Mouse (Mus musculus) kidney, adult 8-10 months (tissue): ENCODE measurements around the gene H2-Aa.

Experiments used
- DNase-seq, 2 experiments: peaks; one replicate each; pipeline ENCODE4 v3.0.0; 2022

The H2-Aa gene

GRCm38 (mm10) chr17:34261502-34261901 is 26.1 kb downstream of the H2-Aa start:
- peak; percentile 81 to 83 for DNase-seq

GRCm38 (mm10) chr17:34260551-34260950 is 27.1 kb downstream of the H2-Aa start:
- DNase-seq = no peak

GRCm38 (mm10) chr17:34257594-34258375 is 29.8 kb downstream of the H2-Aa start, which contains the start of gene H2-Ab1:
Gene H2-Ab1 (plus strand): TSS chr17:34257689.
- DNase-seq = peak; percentile 69 to 88

GRCm38 (mm10) chr17:34256501-34256900 is 31.1 kb downstream of the H2-Aa start:
- DNase-seq = no peak

- no peak for DNase-seq
Observed at GRCm38 (mm10) chr17:34251666-34252065, 36.0 kb downstream of the H2-Aa start.

- DNase-seq = peak in 1 of 2 experiments; percentile 60
Observed at GRCm38 (mm10) chr17:34249878-34250277, 37.7 kb downstream of the H2-Aa start.

- no peak for DNase-seq
Observed at GRCm38 (mm10) chr17:34249361-34249760, 38.3 kb downstream of the H2-Aa start.

- no peak for DNase-seq
Observed at GRCm38 (mm10) chr17:34248764-34249163, 38.9 kb downstream of the H2-Aa start.

GRCm38 (mm10) chr17:34247047-34247446 is 40.6 kb downstream of the H2-Aa start:
- DNase-seq = no peak

GRCm38 (mm10) chr17:34244656-34245055 is 43.0 kb downstream of the H2-Aa start:
- DNase-seq = no peak

- DNase-seq = no peak
Observed at GRCm38 (mm10) chr17:34240916-34241315, 46.7 kb downstream of the H2-Aa start.

- no peak for DNase-seq
Observed at GRCm38 (mm10) chr17:34240366-34240765, 47.3 kb downstream of the H2-Aa start.

GRCm38 (mm10) chr17:34239601-34240041 is 48.0 kb downstream of the H2-Aa start:
- DNase-seq = no peak

GRCm38 (mm10) chr17:34238706-34239105 is 48.9 kb downstream of the H2-Aa start, which contains the start of gene H2-Ob:
Gene H2-Ob (plus strand): TSS chr17:34238903.
- DNase-seq = peak; percentile 41 to 43

- DNase-seq = no peak
Observed at GRCm38 (mm10) chr17:34237741-34238140, 49.9 kb downstream of the H2-Aa start.

GRCm38 (mm10) chr17:34236691-34237090 is 50.9 kb downstream of the H2-Aa start:
- DNase-seq = no peak

- peak; percentile 67 to 83 for DNase-seq
Observed at GRCm38 (mm10) chr17:34234926-34235325, 52.7 kb downstream of the H2-Aa start.
